Comparison of ENCODE assay signal across 25 mouse cellular contexts in the genomic region with DNA sequence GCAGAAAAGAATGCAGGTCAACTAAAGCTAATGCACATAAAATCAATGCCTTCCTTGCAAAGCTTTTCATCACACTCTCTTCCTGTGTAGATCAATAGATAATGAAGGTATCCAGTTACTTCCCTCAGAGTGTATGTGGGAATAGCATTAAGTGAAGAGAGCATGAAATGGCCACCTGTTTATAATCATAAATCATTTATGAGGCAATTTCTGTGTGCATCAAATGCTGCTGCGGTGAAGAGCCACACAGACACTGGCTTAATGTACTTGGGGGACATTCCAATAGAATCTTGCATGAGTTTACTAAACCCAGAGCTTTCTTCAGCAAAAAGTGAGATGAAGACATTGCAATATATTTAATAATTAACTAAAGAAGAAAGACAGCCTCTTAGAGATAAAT. TPM values are rescaled to one million over a fixed set of nuclear protein-coding genes. Genes with fewer than 3 reads are reported as not detected.
"Had no signal": no experiment of that assay in that cellular context is flagged by ENCODE, and none has a peak within 500 bp of the region (broad histone marks: within the 10 kb centered on the region; RNA-seq: fewer than 3 reads in every experiment).

No protein-coding gene starts in this region.

- H3K9ac ChIP-seq: limb, embryonic 13.5 days; liver, embryonic 12.5 days; liver, embryonic 15.5 days; lung, embryonic 15.5 days; midbrain, embryonic 15.5 days had no signal

- H3K4me3 ChIP-seq: layer of hippocampus, adult 2 months; limb, embryonic 10.5 days; limb, embryonic 13.5 days; liver, embryonic 12.5 days; liver, embryonic 15.5 days; lung, embryonic 15.5 days; megakaryocyte, embryonic 14.5 days; midbrain, embryonic 15.5 days had no signal

- H3K9me3 ChIP-seq: limb, embryonic 10.5 days; limb, embryonic 13.5 days; liver, embryonic 12.5 days; liver, embryonic 15.5 days; lung, embryonic 15.5 days; megakaryocyte, embryonic 14.5 days; midbrain, embryonic 15.5 days had no signal

- ATAC-seq: intestine, embryonic 16.5 days; liver, embryonic 12.5 days; midbrain, embryonic 15.5 days had no signal

- H3K27ac ChIP-seq: kidney, postnatal 0 days; layer of hippocampus, adult 2 months; limb, embryonic 10.5 days; limb, embryonic 13.5 days; liver, embryonic 12.5 days; liver, embryonic 15.5 days; lung, embryonic 15.5 days; midbrain, embryonic 15.5 days; stomach, postnatal 0 days had no signal

- H3K4me2 ChIP-seq: limb, embryonic 13.5 days; liver, embryonic 12.5 days; liver, embryonic 15.5 days; lung, embryonic 15.5 days; midbrain, embryonic 11.5 days; midbrain, embryonic 15.5 days had no signal

- H3K4me1 ChIP-seq: limb, embryonic 10.5 days; limb, embryonic 13.5 days; liver, embryonic 12.5 days; liver, embryonic 15.5 days; lung, embryonic 15.5 days; megakaryocyte, embryonic 14.5 days; midbrain, embryonic 15.5 days had no signal

- H3K36me3 ChIP-seq: limb, embryonic 10.5 days; limb, embryonic 13.5 days; liver, embryonic 12.5 days; liver, embryonic 15.5 days; lung, embryonic 15.5 days; midbrain, embryonic 15.5 days had no signal

- H3K27me3 ChIP-seq: limb, embryonic 13.5 days; liver, embryonic 12.5 days; liver, embryonic 15.5 days; lung, embryonic 15.5 days; megakaryocyte, embryonic 14.5 days; midbrain, embryonic 15.5 days had no signal

- DNase-seq: kidney, adult 18-20 months; kidney, postnatal 25 days; layer of hippocampus, adult 9-11 months; liver; lung, adult 18-20 months; lung, postnatal 10 days; lung, postnatal 36 days; right cerebral cortex, adult 18-20 months; right cerebral cortex, postnatal 14 days; right cerebral cortex, postnatal 4 days; thymus, adult 2 months; thymus, postnatal 14 days; thymus, postnatal 4 days had no signal

RNA-seq across cellular contexts. Expression of gene Scn9a, which starts 27.2 kb away (rescaled TPM):
- polyA plus RNA-seq: liver, embryonic 12.5 days had no signal
